In the genomic region with DNA sequence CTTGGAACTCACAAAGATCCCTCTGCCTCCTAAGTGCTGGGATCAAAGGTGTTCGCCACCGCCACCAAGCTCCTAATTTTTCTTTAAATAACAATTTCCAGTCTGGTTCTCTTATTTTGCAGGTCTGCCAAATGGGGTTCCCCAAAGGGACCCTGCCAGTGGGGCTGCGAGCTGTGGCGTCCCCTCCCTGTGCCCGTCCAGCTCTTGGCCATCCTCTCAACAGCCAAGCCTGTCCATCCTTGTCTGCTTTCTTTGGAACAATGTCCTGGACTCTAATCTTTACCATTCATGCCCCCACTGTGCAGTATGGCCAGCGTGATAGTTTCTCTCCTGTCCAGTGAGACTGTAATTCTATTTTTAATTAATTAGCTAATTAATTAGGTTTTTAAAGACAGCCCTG, we compare ENCODE assay signal across 22 mouse cellular contexts. TPM values are rescaled to one million over a fixed set of nuclear protein-coding genes. Genes with fewer than 3 reads are reported as not detected.
"Had no signal": no experiment of that assay in that cellular context is flagged by ENCODE, and none has a peak within 500 bp of the region (broad histone marks: within the 10 kb centered on the region; RNA-seq: fewer than 3 reads in every experiment).

No protein-coding gene starts in this region.

- ATAC-seq: intestine, embryonic 15.5 days; intestine, postnatal 0 days had no signal

- H3K27me3 ChIP-seq: heart, embryonic 12.5 days; hindbrain, embryonic 12.5 days; intestine, embryonic 15.5 days; limb, embryonic 12.5 days had no signal

- H3K4me2 ChIP-seq: heart, embryonic 12.5 days; hindbrain, embryonic 12.5 days; hindbrain, embryonic 14.5 days; intestine, embryonic 15.5 days; limb, embryonic 12.5 days; liver, embryonic 11.5 days; liver, embryonic 13.5 days had no signal

- H3K36me3 ChIP-seq: liver, embryonic 13.5 days had no signal

- H3K9ac ChIP-seq: heart, embryonic 12.5 days; hindbrain, embryonic 14.5 days; intestine, embryonic 15.5 days; limb, embryonic 12.5 days; liver, embryonic 13.5 days had no signal

- H3K4me3 ChIP-seq: heart, adult 2 months; heart, embryonic 12.5 days; hindbrain, embryonic 10.5 days; hindbrain, embryonic 12.5 days; intestine, embryonic 15.5 days; layer of hippocampus, adult 2 months; left cerebral cortex, adult 2 months; limb, embryonic 10.5 days; limb, embryonic 12.5 days; liver, embryonic 13.5 days had no signal

- H3K9me3 ChIP-seq: heart, embryonic 12.5 days; hindbrain, embryonic 10.5 days; hindbrain, embryonic 12.5 days; intestine, embryonic 15.5 days; limb, embryonic 10.5 days; limb, embryonic 12.5 days; liver, embryonic 13.5 days had no signal

- DNase-seq: gastrocnemius, postnatal 14 days; gastrocnemius, postnatal 36 days; kidney, adult 18-20 months; kidney, adult 8-10 months; kidney, postnatal 10 days; kidney, postnatal 25 days; kidney, postnatal 4 days; liver, embryonic 13.5 days had no signal

- H3K27ac ChIP-seq: heart, adult 2 months; hindbrain, embryonic 12.5 days; hindbrain, embryonic 14.5 days; intestine, embryonic 15.5 days; layer of hippocampus, adult 2 months; left cerebral cortex, adult 2 months; limb, embryonic 10.5 days; limb, embryonic 12.5 days; liver, embryonic 13.5 days had no signal

RNA-seq across cellular contexts. Expression of a gene that starts 26.9 kb away (rescaled TPM):
- polyA plus RNA-seq: hindbrain, embryonic 16.5 days; inflammation-experienced regulatory T-cells, adult 6 months had no signal
